Mouse (Mus musculus): ENCODE data around the gene Pde10a. TPM values are rescaled to one million over a fixed set of nuclear protein-coding genes. Genes with fewer than 3 reads are reported as not detected.

The Pde10a gene
- total RNA-seq, 2 experiments from 2014 or later: 84.9 to 106 TPM

GRCm38 (mm10) chr17:8991160-8991559 lies 466.0 kb downstream of the Pde10a start:
- intact Hi-C loops (cut with DNase I): no loop called here
- peak; percentile 66 for DNase-seq

- no peak for DNase-seq
- intact Hi-C loops (cut with DNase I): no loop called here
Observed at GRCm38 (mm10) chr17:8995344-8995743, 470.2 kb downstream of the Pde10a start.

- intact Hi-C loops (cut with DNase I): no loop called here
- no peak for DNase-seq
Observed at GRCm38 (mm10) chr17:9002438-9002837, 477.3 kb downstream of the Pde10a start.

- intact Hi-C loops (cut with DNase I): no loop called here
- no peak for DNase-seq
Observed at GRCm38 (mm10) chr17:9004516-9004915, 479.3 kb downstream of the Pde10a start.

- intact Hi-C loops (cut with DNase I): no loop called here
Observed at GRCm38 (mm10) chr17:9023198-9023942, 498.2 kb downstream of the Pde10a start.

GRCm38 (mm10) chr17:9030181-9030580 lies 505.0 kb downstream of the Pde10a start:
- intact Hi-C loops (cut with DNase I): loop anchor here (2.0 to 5.0 kb wide), 3 partner anchors 122 to 1277 kb away; no protein-coding TSS in a partner anchor
- DNase-seq: no peak

More at GRCm38 (mm10) chr17:9023198-9023942, 498.2 kb downstream of the Pde10a start:
- peak; percentile 70 for DNase-seq

- DNase-seq: peak; percentile 91
- intact Hi-C loops (cut with DNase I): loop anchor here (2.0 to 5.0 kb wide), 3 partner anchors 121 to 1275 kb away; no protein-coding TSS in a partner anchor
Observed at GRCm38 (mm10) chr17:9031241-9032141, 506.3 kb downstream of the Pde10a start.

- intact Hi-C loops (cut with DNase I): loop anchor here (5.0 kb wide), 2 partner anchors 120 to 135 kb away; no protein-coding TSS in a partner anchor
- DNase-seq: peak; percentile 25
Observed at GRCm38 (mm10) chr17:9032362-9033044, 507.3 kb downstream of the Pde10a start.

- intact Hi-C loops (cut with DNase I): loop anchor here (5.0 kb wide), 2 partner anchors 119 to 134 kb away; no protein-coding TSS in a partner anchor
- no peak for DNase-seq
Observed at GRCm38 (mm10) chr17:9033511-9033910, 508.3 kb downstream of the Pde10a start.

GRCm38 (mm10) chr17:9035561-9036348 lies 510.6 kb downstream of the Pde10a start:
- intact Hi-C loops (cut with DNase I): no loop called here
- no peak for DNase-seq

Other genes starting within 250 kb of the Pde10a start
- gene Mpc1, start 242.5 kb upstream of the Pde10a start, total RNA-seq (2021): 100 to 1,000 TPM; 159 to 160 TPM
- 10 to 100 TPM; 80.4 to 81.6 TPM for gene Sft2d1, start 214.3 kb upstream of the Pde10a start, total RNA-seq (2021)
- 10 to 100 TPM; 23.2 to 24.6 TPM for gene Prr18, start 187.9 kb upstream of the Pde10a start, total RNA-seq (2021)
- gene T2, start 169.4 kb upstream of the Pde10a start, total RNA-seq (2021): under 1 TPM; 0.32 to 0.70 TPM
- under 1 TPM; 0.18 to 0.79 TPM for gene T, start 90.9 kb upstream of the Pde10a start, total RNA-seq (2021)
- gene Gm17087, start 41.6 kb downstream of the Pde10a start, total RNA-seq (2021): not detected